Mouse (Mus musculus): ENCODE results near the gene Ndufc2.

GRCm38 (mm10) chr7:97365887-97366286 lies 33.9 kb upstream of the Ndufc2 start:
- TF ChIP-seq CTCF (IDR thresholded peaks at IDR 0.05; ENCODE audit: borderline replicate concordance, control insufficient read depth, extremely low read depth, insufficient read depth, low read length, poor library complexity) (no peak), POLR2A (IDR thresholded peaks at IDR 0.05; ENCODE audit: control insufficient read depth, extremely low read depth, insufficient read depth, low read length, poor library complexity) (no peak)

Data from thymus, adult 2 months (tissue).